Mouse (Mus musculus): ENCODE measurements around the gene Wdr93.
A peak's percentile ranks its signal among the peaks of the same experiment; 100 is the strongest.
"Not testable (repeated sequence)": the region's sequence is repeated elsewhere in the genome, so short reads cannot be mapped to it uniquely, and the experiment has no call there.

The Wdr93 gene

GRCm38 (mm10) chr7:79749511-79749910 lies 6.5 kb downstream of the Wdr93 start:
- DNase-seq, result no peak

- no peak for DNase-seq
Observed at GRCm38 (mm10) chr7:79756334-79756733, 13.4 kb downstream of the Wdr93 start.

DNA sequence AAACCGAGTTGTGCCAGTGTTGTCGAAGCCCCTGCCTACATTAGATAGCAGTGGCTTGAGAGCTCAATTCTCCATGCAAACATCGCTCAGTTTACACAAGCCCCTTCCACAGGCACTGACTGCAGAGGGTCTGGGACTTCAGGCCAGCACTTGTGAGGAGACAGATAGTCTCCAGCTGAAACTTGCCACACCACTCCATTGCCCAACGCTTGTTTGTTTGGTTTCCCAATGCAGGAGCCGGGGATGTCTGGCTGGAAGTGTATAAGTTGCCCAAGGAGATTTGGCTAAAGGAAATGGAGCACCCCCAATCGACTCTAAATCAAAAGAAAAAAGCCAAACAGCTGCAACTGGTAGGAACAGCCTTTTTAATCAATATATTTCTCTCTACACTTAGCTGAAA lies 15.2 kb downstream of the Wdr93 start:
- no peak for DNase-seq

- DNase-seq, result no peak
Observed at GRCm38 (mm10) chr7:79759766-79760165, 16.8 kb downstream of the Wdr93 start.

DNA sequence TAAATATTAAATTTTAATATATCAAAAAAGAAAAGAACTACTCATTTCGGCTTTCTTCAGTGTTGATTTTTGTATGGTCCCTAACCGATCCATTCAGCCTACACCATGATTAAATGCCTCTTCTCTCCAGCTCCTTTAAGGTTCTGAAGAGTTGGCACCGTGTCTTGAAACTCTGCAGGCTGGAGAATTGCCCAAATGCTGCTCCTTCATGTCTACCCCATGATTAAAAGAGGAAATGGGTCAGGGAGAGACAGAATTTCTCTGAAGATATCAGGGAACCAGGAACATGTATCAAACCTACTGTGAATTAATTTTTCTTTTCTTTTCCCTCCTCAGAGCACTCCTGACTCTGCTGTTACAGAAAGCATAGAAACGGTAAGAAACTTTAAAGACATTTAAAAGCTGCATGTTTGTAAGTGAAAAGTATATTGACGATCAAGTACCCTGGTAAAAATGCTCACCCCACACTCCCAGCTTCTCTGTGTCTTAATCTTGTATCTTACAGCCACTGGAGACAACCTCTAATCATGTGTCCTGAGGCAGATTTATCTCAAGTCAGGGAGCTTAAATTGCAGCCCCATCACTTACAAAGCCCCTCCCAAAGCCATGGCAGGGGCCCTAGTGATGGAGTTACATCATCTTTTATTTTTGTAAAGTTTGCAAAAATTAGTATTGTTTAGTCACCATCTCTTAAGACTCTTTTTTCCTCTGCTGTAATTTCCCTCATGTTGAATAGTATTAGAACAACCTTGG lies 18.3 kb downstream of the Wdr93 start:
- DNase-seq, result peak in 1 of 2 experiments; percentile 11

- DNase-seq, result no peak
Observed at GRCm38 (mm10) chr7:79762106-79762505, 19.1 kb downstream of the Wdr93 start.

DNA sequence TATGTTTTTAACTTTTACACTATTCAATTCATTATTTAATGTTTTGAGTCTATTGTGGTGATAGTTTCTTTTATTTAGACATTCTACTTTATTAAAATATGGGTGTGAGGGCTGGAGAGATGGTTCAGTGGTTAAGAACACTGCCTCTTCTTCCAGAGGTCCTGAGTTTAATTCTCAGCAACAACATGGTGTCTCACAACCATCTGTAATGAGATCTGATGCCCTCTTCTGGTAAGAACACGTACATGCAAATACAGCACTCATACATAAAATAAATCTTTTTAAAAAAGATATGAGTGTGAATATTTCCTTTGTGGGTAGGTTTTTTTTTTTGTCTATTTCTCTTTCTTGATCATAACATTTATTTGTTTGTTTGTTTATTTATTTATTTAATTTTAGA lies 23.0 kb downstream of the Wdr93 start:
- no peak for DNase-seq

DNA sequence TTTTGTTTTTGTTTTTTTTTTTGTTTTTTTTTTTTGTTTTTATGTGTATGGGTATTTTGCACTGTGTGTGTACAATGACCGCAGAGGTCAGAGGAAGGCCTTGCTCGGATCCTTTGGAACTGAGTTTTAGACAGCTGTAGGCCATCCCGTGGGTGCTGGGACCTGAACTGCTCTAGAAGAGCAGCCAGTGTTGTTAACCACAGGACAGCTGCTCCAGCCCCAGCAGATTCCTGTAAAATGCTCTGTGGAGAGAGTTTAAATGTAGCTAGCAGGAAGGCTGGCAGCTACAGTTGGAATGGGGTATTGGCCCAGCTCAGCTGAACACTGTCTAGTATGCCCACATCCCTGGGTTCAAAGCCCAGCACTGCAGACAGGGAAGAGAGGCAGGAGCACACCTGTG lies 26.7 kb downstream of the Wdr93 start:
- no peak for DNase-seq

- DNase-seq, result no peak
Observed at GRCm38 (mm10) chr7:79771561-79772512, 28.9 kb downstream of the Wdr93 start.

- DNase-seq, result peak; percentile 73 to 83
Observed at GRCm38 (mm10) chr7:79780647-79781626, 38.0 kb downstream of the Wdr93 start.

DNA sequence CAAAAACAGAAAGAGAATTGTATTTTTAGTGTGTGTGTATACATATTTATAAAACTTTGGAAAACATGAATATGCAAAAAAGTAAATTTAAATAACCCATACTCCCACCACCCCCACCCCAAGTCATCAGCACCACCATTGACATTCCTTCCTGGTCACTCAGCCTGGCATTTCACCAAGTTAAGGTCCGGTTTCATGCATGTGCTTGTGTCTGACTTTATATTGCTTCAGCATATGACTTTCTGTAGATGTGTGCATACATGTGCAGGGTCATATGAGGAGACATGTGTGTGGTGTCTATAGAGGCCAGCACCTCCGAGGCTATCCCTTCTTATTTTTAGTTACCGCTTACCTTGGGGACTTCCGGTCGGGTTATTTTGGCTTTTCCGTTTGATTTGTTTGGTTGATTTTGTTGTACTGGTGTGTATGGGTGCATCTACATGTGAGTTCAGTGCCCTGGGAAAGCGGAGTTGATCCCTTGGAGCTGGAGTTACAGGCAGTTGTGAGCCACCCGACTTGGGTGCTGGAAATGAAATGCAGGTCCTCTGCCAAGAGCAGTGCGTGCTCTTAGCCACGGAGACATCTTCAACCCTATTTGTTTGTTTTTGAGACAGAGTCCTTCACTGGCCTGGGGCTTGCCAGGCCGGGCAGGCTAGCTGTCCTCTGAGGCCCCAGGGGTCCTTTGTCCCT lies 39.0 kb downstream of the Wdr93 start:
- DNase-seq, result no peak

DNA sequence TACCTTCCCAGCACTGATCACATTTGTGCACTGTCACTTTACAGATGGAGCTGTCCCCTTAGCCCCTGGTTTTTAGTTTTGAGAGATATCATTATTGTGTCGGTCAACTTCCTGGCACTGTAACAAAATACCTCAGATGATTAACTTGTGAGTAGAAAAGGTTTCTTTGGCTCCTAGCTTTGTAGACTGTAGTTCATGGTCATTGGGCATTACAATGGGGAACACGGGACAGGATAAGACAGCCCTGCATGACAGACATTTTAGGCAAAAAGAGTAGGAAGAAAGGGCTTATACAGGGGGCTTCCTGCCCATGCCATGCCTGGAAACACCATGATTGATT lies 39.5 kb downstream of the Wdr93 start:
- no peak for DNase-seq

- peak; percentile 64 to 82 for DNase-seq
Observed at GRCm38 (mm10) chr7:79786295-79786694, 43.3 kb downstream of the Wdr93 start.

- not testable (repeated sequence) for DNase-seq
Observed at GRCm38 (mm10) chr7:79789812-79790211, 46.8 kb downstream of the Wdr93 start.

DNA sequence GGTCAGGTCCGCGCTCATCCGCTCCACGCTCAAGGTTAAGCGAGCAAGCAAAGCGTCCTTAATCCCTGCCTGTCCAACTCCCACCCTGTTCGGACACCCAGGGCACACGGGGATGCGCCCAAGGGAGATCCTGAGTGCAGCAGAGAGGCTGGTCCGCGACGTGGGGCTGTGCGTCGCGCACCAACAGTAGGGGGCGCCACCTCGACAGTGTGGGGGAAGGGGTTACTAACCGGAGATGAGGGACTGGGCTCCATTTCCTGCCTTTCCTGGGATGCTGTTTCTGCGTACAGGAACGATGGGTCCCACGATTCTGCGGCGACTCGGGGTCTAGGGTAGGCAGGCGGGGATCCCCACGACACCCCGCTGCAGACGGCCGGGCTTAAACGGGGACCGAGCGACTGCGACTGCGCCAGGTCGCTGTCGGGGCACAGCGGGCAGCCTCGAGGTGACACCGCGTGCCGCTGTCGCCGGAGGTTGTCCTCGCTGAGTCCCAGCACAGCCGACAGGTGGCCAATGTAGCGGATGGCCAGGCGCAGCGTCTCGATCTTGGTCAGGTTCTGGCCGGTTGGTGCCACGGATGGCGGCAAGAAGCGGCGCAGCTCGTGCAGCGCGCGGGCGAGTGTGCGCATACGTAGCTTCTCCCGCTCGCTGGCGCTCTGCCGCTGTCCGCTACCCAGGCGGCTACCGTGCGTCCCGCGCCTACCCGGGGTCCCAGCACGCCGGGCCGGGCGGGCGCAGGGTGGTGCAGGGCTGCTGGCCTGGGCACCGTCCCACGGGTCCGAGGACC lies 49.9 kb downstream of the Wdr93 start:
- peak; percentile 41 to 57 for DNase-seq

DNA sequence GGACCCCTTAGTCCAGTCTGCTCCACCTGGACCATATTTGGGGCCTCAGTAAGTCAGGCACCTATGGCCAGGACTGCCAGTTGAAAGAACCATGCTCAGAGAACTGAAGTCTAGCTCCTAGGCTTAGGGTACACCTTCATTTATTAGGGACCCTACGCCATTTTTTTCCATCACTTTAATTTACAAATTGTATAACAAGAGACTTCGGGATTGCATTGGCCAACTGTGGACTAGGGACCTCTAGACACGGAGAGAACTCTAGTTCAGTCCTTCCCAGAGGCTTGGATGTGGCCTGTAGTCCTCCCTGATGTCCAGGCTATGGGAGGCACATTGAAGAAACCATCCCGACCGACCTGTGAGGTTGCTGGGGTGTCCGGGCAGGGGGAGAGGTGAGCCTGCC lies 50.7 kb downstream of the Wdr93 start, which contains the start of gene Mesp1:
Gene Mesp1 (minus strand): TSS at position 101 of the 400 bp plus-strand sequence.
- no peak for DNase-seq

DNA sequence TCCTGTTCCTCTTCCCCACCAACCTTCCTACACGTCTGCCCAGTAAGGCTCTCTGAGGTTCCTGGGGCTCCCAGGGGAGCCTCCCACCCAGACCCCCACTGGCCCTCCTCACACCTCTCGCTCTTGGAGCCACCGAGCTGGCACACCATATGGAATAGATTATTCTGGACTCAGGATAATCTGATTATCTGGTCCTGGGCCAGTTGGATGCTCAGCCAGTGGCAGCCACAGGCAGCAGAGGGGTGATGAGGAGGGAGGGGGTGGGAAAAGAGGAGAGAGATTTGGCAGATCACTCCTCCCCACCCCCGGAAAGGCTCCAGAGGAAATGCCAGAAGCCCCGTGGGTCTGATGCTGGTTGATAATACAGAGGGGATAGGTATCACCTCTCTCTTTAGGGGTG lies 55.6 kb downstream of the Wdr93 start:
- DNase-seq, result no peak

DNA sequence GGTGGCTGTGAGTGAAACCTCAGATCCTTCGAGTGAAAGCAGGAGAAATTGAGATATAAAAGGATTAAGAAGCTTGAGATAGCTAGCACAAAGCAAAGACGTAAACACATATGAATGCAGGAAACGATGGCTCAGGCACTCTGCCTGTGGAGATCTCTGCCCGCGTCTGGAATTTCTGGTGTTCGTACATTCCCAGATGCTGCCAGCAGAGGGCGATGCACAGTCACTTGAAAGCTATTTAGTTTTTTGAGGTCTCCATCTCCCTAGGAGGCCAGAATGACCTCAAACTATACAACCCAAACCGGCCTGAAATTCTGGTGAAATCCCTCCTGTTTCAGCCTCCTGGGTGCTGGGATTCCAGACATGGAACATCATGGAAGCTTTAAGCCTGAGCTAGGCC lies 56.1 kb downstream of the Wdr93 start:
- peak; percentile 76 to 81 for DNase-seq

GRCm38 (mm10) chr7:79799506-79799905 lies 56.5 kb downstream of the Wdr93 start:
- no peak for DNase-seq

GRCm38 (mm10) chr7:79800336-79800735 lies 57.4 kb downstream of the Wdr93 start:
- DNase-seq, result no peak

GRCm38 (mm10) chr7:79801391-79801790 lies 58.4 kb downstream of the Wdr93 start:
- DNase-seq, result no peak

All from cerebellum, postnatal 25 days (tissue).